Mouse (Mus musculus) cerebellum, postnatal 10 days (tissue): ENCODE measurements around the gene Stk16.

ENCODE experiments used
- DNase-seq, 2 experiments: peaks; one replicate each; pipeline ENCODE4 v3.0.0; 2021; ENCODE audit warnings: mixed read lengths in 2 of 2

Gene Stk16

GRCm38 (mm10) chr1:75210136-75211087, at the start of gene Stk16, which contains the start of gene Glb1l:
Gene Stk16, plus strand, starts transcription at chr1:75210838.
Gene Glb1l, minus strand, starts transcription at chr1:75210813.
- peak; percentile 98 to 99 for DNase-seq

GRCm38 (mm10) chr1:75168093-75168471, 42.6 kb upstream of the Stk16 start:
- no peak for DNase-seq

GRCm38 (mm10) chr1:75168472-75169464, 41.9 kb upstream of the Stk16 start, which contains the start of gene Zfand2b:
Gene Zfand2b, plus strand, starts transcription at chr1:75168646.
- DNase-seq = peak; percentile 98 to 99

GRCm38 (mm10) chr1:75179334-75180104, 31.1 kb upstream of the Stk16 start:
- peak; percentile 96 to 98 for DNase-seq

DNA sequence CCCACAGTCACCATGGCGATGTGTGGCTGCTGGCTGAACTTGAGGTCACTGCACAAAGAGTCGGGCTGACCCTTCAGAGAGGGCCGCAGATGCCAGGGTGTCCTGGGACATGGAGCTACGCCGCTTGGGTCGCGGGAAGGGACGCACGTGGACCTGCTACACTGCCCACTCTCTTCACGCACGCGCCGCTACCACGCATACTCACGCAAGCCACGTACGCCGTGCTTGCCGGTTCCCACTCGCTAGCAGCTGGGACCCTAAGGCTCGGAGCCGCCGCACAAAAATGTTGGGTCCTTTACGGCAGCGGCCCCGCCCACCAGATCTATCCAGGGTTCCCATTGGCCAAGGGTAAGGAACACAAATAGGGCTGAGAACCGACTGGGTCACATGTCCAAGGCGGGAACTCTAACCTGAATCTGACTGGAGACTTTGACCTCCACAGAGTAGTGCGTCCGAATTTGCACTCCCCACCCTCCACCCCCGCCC, 30.5 kb upstream of the Stk16 start, which contains the start of gene Abcb6:
Gene Abcb6, minus strand, starts transcription at position 288 of the 486 bp plus-strand sequence.
- peak; percentile 92 to 93 for DNase-seq

DNA sequence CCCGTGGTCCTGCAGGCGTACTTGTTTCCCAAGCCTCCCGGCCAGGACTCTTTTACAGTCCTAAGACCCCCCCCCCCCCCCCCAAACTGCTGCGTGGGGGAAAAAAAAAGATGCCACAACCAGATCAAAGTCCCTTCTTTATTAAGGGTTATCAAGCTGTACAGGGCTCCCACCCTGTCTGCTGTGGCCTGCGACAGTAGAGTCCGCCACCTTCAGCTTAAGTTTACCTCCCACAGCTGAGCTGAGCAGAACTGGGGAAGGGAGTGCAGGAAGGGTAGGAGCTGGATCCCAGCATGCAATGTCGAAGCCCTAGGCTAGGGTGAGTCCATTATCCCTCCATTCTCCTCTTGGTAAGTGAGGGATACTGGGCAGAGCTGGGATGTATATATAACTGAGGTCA, 29.9 kb upstream of the Stk16 start:
- DNase-seq = no peak

- DNase-seq = peak in 1 of 2 experiments; percentile 44
These were observed 29.2 kb upstream of the Stk16 start for GRCm38 (mm10) chr1:75181377-75181870.

GRCm38 (mm10) chr1:75182160-75182559, 28.5 kb upstream of the Stk16 start:
- peak in 1 of 2 experiments; percentile 42 for DNase-seq

- peak in 1 of 2 experiments; percentile 36 for DNase-seq
These were observed 25.1 kb upstream of the Stk16 start for GRCm38 (mm10) chr1:75185495-75185894.

DNA sequence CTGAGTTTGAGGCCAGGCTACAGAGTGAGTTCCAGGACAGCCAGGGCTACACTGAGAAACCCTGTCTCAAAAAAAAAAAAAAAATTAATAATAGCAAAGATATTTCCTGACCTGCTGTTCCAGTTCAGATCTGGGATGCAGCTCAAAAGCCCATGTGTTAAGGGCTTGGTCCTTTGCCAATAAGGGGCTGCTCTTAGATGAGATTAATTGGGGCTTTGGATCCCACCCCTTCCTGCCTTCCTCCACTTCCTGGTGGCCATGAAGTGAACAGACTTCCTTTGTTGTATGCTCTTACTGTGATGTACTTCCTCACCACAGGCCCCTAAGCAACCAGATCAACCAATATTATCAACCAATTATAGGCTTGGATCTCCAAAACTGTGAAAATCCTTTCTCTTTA, 23.5 kb upstream of the Stk16 start:
- DNase-seq = no peak

GRCm38 (mm10) chr1:75187914-75188483, 22.6 kb upstream of the Stk16 start:
- DNase-seq = no peak

GRCm38 (mm10) chr1:75190577-75190976, 20.1 kb upstream of the Stk16 start:
- DNase-seq = no peak

- DNase-seq = no peak
These were observed 19.4 kb upstream of the Stk16 start for GRCm38 (mm10) chr1:75191258-75191621.

GRCm38 (mm10) chr1:75191622-75192402, 18.8 kb upstream of the Stk16 start, which contains the start of the genes Ankzf1 and Atg9a:
Gene Ankzf1, plus strand, starts transcription at chr1:75192151.
Gene Atg9a, minus strand, starts transcription at chr1:75192196.
- DNase-seq = peak; percentile 93 to 96

GRCm38 (mm10) chr1:75192452-75192851, 18.2 kb upstream of the Stk16 start:
- DNase-seq = peak in 1 of 2 experiments; percentile 50

DNA sequence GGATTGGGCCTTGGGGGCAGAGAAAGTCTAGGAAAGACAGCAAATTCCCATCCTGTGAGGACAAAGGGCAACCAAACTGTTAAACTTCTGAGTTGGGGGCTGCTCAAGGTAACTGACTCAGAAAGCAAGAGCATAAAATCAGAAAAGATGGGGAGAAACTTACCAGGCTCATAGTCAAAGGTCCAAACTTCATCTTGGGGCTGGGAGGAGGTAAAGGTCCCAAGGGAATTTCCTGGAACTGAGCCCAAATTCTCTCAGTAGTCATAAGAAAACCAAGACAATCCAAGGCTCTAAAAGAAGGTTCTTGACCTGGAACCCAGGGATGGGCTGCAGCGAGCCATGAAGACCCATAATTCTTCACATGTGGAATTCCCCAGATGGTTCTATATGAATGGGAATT, 9.4 kb upstream of the Stk16 start:
- DNase-seq = no peak

DNA sequence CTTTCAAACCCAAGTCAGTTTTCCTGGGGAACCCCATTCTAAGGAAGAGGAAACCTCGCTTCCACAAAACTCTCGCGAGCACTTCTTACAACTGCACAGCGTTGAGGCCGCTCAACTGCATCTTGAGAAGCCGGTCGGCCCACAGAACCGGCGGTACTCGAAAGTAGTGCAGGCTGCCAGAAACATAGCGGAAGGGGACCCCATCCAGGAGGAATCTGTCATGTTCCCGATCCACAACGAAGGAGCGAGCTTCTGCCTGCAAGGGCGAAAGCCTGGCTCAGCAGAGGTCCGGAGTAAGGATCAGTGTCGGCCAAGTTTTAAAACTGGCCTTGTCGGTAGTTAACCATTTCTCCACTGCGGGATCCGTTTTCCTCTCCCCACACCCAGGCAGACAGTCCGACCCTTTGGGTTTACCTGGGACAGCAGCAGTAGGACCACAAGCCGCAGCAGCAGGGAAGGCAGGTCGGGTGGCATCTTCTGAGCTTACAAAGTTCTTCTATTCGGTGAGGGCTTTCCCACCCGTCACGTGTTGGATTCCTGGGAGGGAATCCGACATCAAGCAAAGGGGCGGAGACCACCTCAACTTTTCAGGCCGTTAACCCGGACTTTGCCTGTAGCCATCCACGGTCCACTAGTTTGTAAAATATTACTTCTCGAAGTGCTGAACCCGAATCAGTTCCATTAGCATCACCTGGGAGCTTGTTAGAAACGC, 1.5 kb upstream of the Stk16 start:
- no peak for DNase-seq

DNA sequence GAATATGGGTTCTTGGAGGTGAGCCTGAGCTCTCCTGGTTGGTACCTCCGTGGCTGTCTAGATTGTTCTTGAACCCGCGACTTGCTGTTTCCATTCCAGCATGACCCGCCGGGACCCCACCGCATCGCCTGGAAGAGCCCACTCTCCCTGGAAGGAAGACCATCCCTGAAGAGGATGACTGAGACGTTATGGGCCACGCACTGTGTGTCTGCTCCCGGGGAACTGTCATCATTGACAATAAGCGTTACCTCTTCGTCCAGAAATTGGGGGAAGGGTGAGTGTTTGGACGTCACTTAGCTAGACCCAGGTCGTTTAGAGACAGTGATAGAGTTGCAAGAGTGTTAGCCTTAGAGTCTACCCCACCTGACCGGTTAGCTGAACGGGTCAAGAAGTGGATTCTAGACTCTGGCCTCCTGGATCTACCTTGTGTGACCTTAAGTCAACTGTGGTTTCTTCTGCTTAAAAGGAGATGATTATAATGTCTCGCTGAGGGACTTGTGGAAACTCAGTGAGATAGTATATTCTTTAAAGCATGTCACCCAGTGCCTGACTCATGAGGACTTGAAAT, 587 bp downstream of the Stk16 start:
- DNase-seq = no peak

GRCm38 (mm10) chr1:75212542-75212941, 1.9 kb downstream of the Stk16 start:
- DNase-seq = peak in 1 of 2 experiments; percentile 23
